Mouse (Mus musculus): ENCODE measurements at regions not wholly inside any gene's neighbourhood (a gene's known extent, or its start where the extent isn't known, plus 50 kb on each side); places are given as distances from the start of the nearest gene placed in this dataset.

GRCm38 (mm10) chr14:104824926-104825325 lies 302.5 kb upstream of the Rnf219 start:
- DNase-seq: no peak

- DNase-seq: no peak
Observed at GRCm38 (mm10) chr14:104824224-104824623, 301.8 kb upstream of the Rnf219 start.

GRCm38 (mm10) chr14:104821903-104822573 lies 299.6 kb upstream of the Rnf219 start:
- no peak for DNase-seq

GRCm38 (mm10) chr14:104819106-104819505 lies 296.7 kb upstream of the Rnf219 start:
- no peak for DNase-seq

- peak; percentile 54 for DNase-seq
Observed at GRCm38 (mm10) chr14:104813977-104814584, 291.6 kb upstream of the Rnf219 start.

- DNase-seq: no peak
Observed at GRCm38 (mm10) chr14:104812006-104812405, 289.6 kb upstream of the Rnf219 start.

- no peak for DNase-seq
Observed at GRCm38 (mm10) chr14:104805332-104805731, 282.9 kb upstream of the Rnf219 start.

- DNase-seq: no peak
Observed at GRCm38 (mm10) chr14:104796348-104796965, 274.0 kb upstream of the Rnf219 start.

GRCm38 (mm10) chr14:104789346-104789745 lies 266.9 kb upstream of the Rnf219 start:
- DNase-seq: no peak

GRCm38 (mm10) chr14:104785066-104785465 lies 262.6 kb upstream of the Rnf219 start:
- DNase-seq: no peak

- DNase-seq: no peak
Observed at GRCm38 (mm10) chr14:104769938-104770337, 247.5 kb upstream of the Rnf219 start.

- no peak for DNase-seq
Observed at GRCm38 (mm10) chr14:104734213-104734612, 211.8 kb upstream of the Rnf219 start.

GRCm38 (mm10) chr14:104732036-104732435 lies 209.6 kb upstream of the Rnf219 start:
- DNase-seq: no peak

- no peak for DNase-seq
Observed at GRCm38 (mm10) chr14:104731319-104731995, 209.0 kb upstream of the Rnf219 start.

GRCm38 (mm10) chr14:104715651-104716050 lies 193.2 kb upstream of the Rnf219 start:
- DNase-seq: peak; percentile 87

- no peak for DNase-seq
Observed at GRCm38 (mm10) chr14:104702283-104702893, 179.9 kb upstream of the Rnf219 start.

- no peak for DNase-seq
Observed at GRCm38 (mm10) chr14:104698962-104699361, 176.5 kb upstream of the Rnf219 start.

GRCm38 (mm10) chr14:104695101-104695500 lies 172.7 kb upstream of the Rnf219 start:
- DNase-seq: no peak

- DNase-seq: no peak
Observed at GRCm38 (mm10) chr14:104694174-104694803, 171.8 kb upstream of the Rnf219 start.

- no peak for DNase-seq
Observed at GRCm38 (mm10) chr14:104692616-104693015, 170.2 kb upstream of the Rnf219 start.

- no peak for DNase-seq
Observed at GRCm38 (mm10) chr14:104688440-104688839, 166.0 kb upstream of the Rnf219 start.

GRCm38 (mm10) chr14:104676810-104677209 lies 154.4 kb upstream of the Rnf219 start:
- DNase-seq: no peak

GRCm38 (mm10) chr14:104661696-104662095 lies 139.3 kb upstream of the Rnf219 start:
- DNase-seq: no peak
